Mouse (Mus musculus): ENCODE data around the gene 4921511C20Rik. TPM values are rescaled to one million over a fixed set of nuclear protein-coding genes. Genes with fewer than 3 reads are reported as not detected.

4921511C20Rik gene
- not detected in 2 replicates for polyA plus RNA-seq (2012; rRNA removed)

- no peak within 1 kb of the TSS for H3K4me3 ChIP-seq (ENCODE audit: low read depth, low read length)
- TF ChIP-seq CTCF (IDR thresholded peaks at IDR 0.05; ENCODE audit: extremely low read depth, insufficient read length, insufficient replicate concordance, low read depth, low read length) = no peak
- TF ChIP-seq POLR2A (IDR thresholded peaks at IDR 0.05; ENCODE audit: low read depth, low read length) = no peak
- H3K36me3 ChIP-seq (ENCODE audit: control insufficient read depth, insufficient read depth, low read length) = no peaks in the 10 kb centered on the region
- no peaks in the 10 kb centered on the region for H3K27me3 ChIP-seq (ENCODE audit: control insufficient read depth, insufficient read depth, low read length)
- no peak within 1 kb of the TSS for H3K27ac ChIP-seq (ENCODE audit: insufficient read depth, low read depth, low read length)
- H3K4me1 ChIP-seq (ENCODE audit: control insufficient read depth, insufficient read depth, insufficient read length, low read length) = no peaks in the 10 kb centered on the region
- WGBS = 76% methylated on average over 2 of the region's 2 CpGs
These were observed at the start of gene 4921511C20Rik for GRCm38 (mm10) chrX:127393993-127394392. Gene 4921511C20Rik, plus strand, starts transcription at chrX:127394293.
